Mouse (Mus musculus) heart, adult 2 months (tissue): ENCODE data around the gene Kdm3a.

ENCODE experiments used
- CTCF ChIP-seq: fragments of 200-600 bp; IDR thresholded peaks from 2 replicates; pipeline ENCODE4 v1.8.1; 2022; ENCODE audit warnings: antibody characterized with exemption, mild to moderate bottlenecking, moderate library complexity
- EP300 ChIP-seq: fragments of 200-500 bp; IDR thresholded peaks from 2 replicates; pipeline ENCODE4 v1.6.1; 2011; ENCODE audit warnings: low read depth, low read length, control low read depth; ENCODE audit not compliant: insufficient read depth

DNA sequence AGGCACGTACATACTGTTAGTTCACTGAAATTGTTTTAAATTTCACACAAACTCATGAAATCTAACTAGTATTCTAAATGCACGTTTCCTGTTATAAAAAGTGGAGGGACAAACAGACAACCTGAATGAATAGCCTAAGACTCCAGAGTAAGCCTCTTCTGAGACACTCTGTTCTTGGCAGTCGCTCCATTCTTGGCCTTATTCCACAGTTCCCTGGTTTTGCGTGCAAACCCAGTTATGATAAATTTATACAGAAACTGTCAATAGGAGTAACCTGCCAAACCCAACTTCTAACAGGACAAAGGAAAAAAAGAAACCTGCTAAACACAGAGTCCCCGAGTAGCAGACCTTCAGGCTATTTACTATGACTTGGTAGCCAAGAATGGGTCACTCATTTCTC is 10.8 kb downstream of the Kdm3a start:
- TF ChIP-seq CTCF (no peak), EP300 (no peak)
